ENCODE assay signal across 39 mouse cellular contexts in genomic region chr17:38082364-38082763, GRCm38 (mm10). TPM values are rescaled to one million over a fixed set of nuclear protein-coding genes. Genes with fewer than 3 reads are reported as not detected.
"Had no signal": no experiment of that assay in that cellular context is flagged by ENCODE, and none has a peak within 500 bp of the region (broad histone marks: within the 10 kb centered on the region; RNA-seq: fewer than 3 reads in every experiment).

No protein-coding gene starts in this region.

- ATAC-seq: forebrain, embryonic 13.5 days; forebrain, embryonic 14.5 days; forebrain, embryonic 15.5 days; forebrain, embryonic 16.5 days; forebrain, postnatal 0 days had no signal

- H3K4me2 ChIP-seq: embryonic facial prominence, embryonic 12.5 days; embryonic facial prominence, embryonic 13.5 days; embryonic facial prominence, embryonic 15.5 days; forebrain, embryonic 12.5 days; forebrain, embryonic 13.5 days; forebrain, embryonic 15.5 days had no signal

- H3K9ac ChIP-seq: embryonic facial prominence, embryonic 12.5 days; embryonic facial prominence, embryonic 13.5 days; embryonic facial prominence, embryonic 15.5 days; forebrain, embryonic 12.5 days; forebrain, embryonic 13.5 days; forebrain, embryonic 15.5 days; forebrain, postnatal 0 days had no signal

- H3K4me1 ChIP-seq: embryonic facial prominence, embryonic 10.5 days; embryonic facial prominence, embryonic 12.5 days; embryonic facial prominence, embryonic 13.5 days; embryonic facial prominence, embryonic 15.5 days; forebrain, embryonic 10.5 days; forebrain, embryonic 12.5 days; forebrain, embryonic 13.5 days; forebrain, embryonic 15.5 days had no signal

- H3K27ac ChIP-seq: embryonic facial prominence, embryonic 10.5 days; embryonic facial prominence, embryonic 12.5 days; embryonic facial prominence, embryonic 13.5 days; embryonic facial prominence, embryonic 15.5 days; forebrain, embryonic 10.5 days; forebrain, embryonic 12.5 days; forebrain, embryonic 13.5 days; forebrain, embryonic 15.5 days; gastrocnemius, adult 2 months had no signal

- DNase-seq: cerebellum, adult 2 months; cerebellum, adult 8-10 months; cerebellum, adult 9-10 months; cerebellum, adult 9-11 months; cerebellum, postnatal 10 days; cerebellum, postnatal 14 days; cerebellum, postnatal 25 days; cerebellum, postnatal 36 days; embryo, embryonic 11 days; forebrain, postnatal 0 days; gastrocnemius, adult 2 months; gastrocnemius, postnatal 10 days; gastrocnemius, postnatal 14 days; gastrocnemius, postnatal 25 days; gastrocnemius, postnatal 36 days; heart, adult 18-20 months had no signal

- H3K9me3 ChIP-seq: embryonic facial prominence, embryonic 13.5 days; embryonic facial prominence, embryonic 15.5 days; forebrain, embryonic 10.5 days; forebrain, embryonic 12.5 days had no signal

- H3K36me3 ChIP-seq: embryonic facial prominence, embryonic 10.5 days; embryonic facial prominence, embryonic 12.5 days; embryonic facial prominence, embryonic 13.5 days; embryonic facial prominence, embryonic 15.5 days; forebrain, embryonic 10.5 days; forebrain, embryonic 12.5 days; forebrain, embryonic 15.5 days had no signal

- H3K27me3 ChIP-seq: embryonic facial prominence, embryonic 12.5 days; embryonic facial prominence, embryonic 13.5 days; embryonic facial prominence, embryonic 15.5 days; forebrain, embryonic 12.5 days; forebrain, embryonic 13.5 days; forebrain, embryonic 15.5 days had no signal

- H3K4me3 ChIP-seq: embryonic facial prominence, embryonic 10.5 days; embryonic facial prominence, embryonic 12.5 days; embryonic facial prominence, embryonic 13.5 days; embryonic facial prominence, embryonic 15.5 days; erythroblast, embryonic 14.5 days; forebrain, embryonic 10.5 days; forebrain, embryonic 12.5 days; forebrain, embryonic 13.5 days; forebrain, embryonic 15.5 days; gastrocnemius, adult 2 months had no signal

RNA-seq across cellular contexts. Expression of gene Olfr131, which starts 6.1 kb away (rescaled TPM):
- total RNA-seq: common myeloid progenitor, adult 5-6 weeks; forebrain, postnatal 0 days; gastrocnemius, adult 18-20 months; gastrocnemius, adult 2 months; gastrocnemius, adult 8-10 months; gastrocnemius, postnatal 10 days; gastrocnemius, postnatal 14 days; gastrocnemius, postnatal 25 days; gastrocnemius, postnatal 36 days; gastrocnemius, postnatal 4 days; granulocyte monocyte progenitor cell, adult 5-6 weeks; heart, adult 18-20 months; heart, adult 8-10 months had no signal
- polyA plus RNA-seq: cerebellum, adult 2 months; cortical plate, adult 2 months; embryonic facial prominence, embryonic 10.5 days; embryonic facial prominence, embryonic 11.5 days; embryonic facial prominence, embryonic 12.5 days; embryonic facial prominence, embryonic 13.5 days; erythroblast, embryonic 14.5 days; forebrain, embryonic 10.5 days; forebrain, embryonic 11.5 days; forebrain, embryonic 12.5 days; forebrain, embryonic 13.5 days; forebrain, embryonic 14.5 days; forebrain, embryonic 15.5 days; forebrain, embryonic 16.5 days; forebrain, postnatal 0 days; gonadal fat pad, adult 2 months had no signal

RNA-seq across cellular contexts. Expression of gene Olfr130, which starts 18.6 kb away (rescaled TPM):
- total RNA-seq: common myeloid progenitor, adult 5-6 weeks; forebrain, postnatal 0 days; gastrocnemius, adult 18-20 months; gastrocnemius, adult 2 months; gastrocnemius, adult 8-10 months; gastrocnemius, postnatal 10 days; gastrocnemius, postnatal 14 days; gastrocnemius, postnatal 25 days; gastrocnemius, postnatal 36 days; gastrocnemius, postnatal 4 days; granulocyte monocyte progenitor cell, adult 5-6 weeks; heart, adult 18-20 months; heart, adult 8-10 months had no signal
- polyA plus RNA-seq: cerebellum, adult 2 months; cortical plate, adult 2 months; embryonic facial prominence, embryonic 10.5 days; embryonic facial prominence, embryonic 11.5 days; embryonic facial prominence, embryonic 12.5 days; embryonic facial prominence, embryonic 13.5 days; embryonic facial prominence, embryonic 14.5 days; embryonic facial prominence, embryonic 15.5 days; erythroblast, embryonic 14.5 days; forebrain, embryonic 10.5 days; forebrain, embryonic 11.5 days; forebrain, embryonic 12.5 days; forebrain, embryonic 13.5 days; forebrain, embryonic 14.5 days; forebrain, embryonic 15.5 days; forebrain, embryonic 16.5 days; forebrain, postnatal 0 days; frontal cortex, adult 2 months; gonadal fat pad, adult 2 months had no signal

RNA-seq across cellular contexts. Expression of gene Olfr129, which starts 22.5 kb away (rescaled TPM):
- total RNA-seq: common myeloid progenitor, adult 5-6 weeks; forebrain, postnatal 0 days; gastrocnemius, adult 18-20 months; gastrocnemius, adult 2 months; gastrocnemius, adult 8-10 months; gastrocnemius, postnatal 10 days; gastrocnemius, postnatal 14 days; gastrocnemius, postnatal 25 days; gastrocnemius, postnatal 36 days; gastrocnemius, postnatal 4 days; granulocyte monocyte progenitor cell, adult 5-6 weeks; heart, adult 18-20 months; heart, adult 8-10 months had no signal
- polyA plus RNA-seq: cerebellum, adult 2 months; cortical plate, adult 2 months; embryonic facial prominence, embryonic 10.5 days; embryonic facial prominence, embryonic 11.5 days; embryonic facial prominence, embryonic 12.5 days; embryonic facial prominence, embryonic 13.5 days; embryonic facial prominence, embryonic 14.5 days; embryonic facial prominence, embryonic 15.5 days; erythroblast, embryonic 14.5 days; forebrain, embryonic 10.5 days; forebrain, embryonic 11.5 days; forebrain, embryonic 13.5 days; forebrain, embryonic 14.5 days; forebrain, embryonic 15.5 days; forebrain, embryonic 16.5 days; forebrain, postnatal 0 days; gonadal fat pad, adult 2 months had no signal

RNA-seq across cellular contexts. Expression of gene Olfr132, which starts 52.0 kb away (rescaled TPM):
- total RNA-seq: common myeloid progenitor, adult 5-6 weeks; forebrain, postnatal 0 days; gastrocnemius, adult 18-20 months; gastrocnemius, adult 2 months; gastrocnemius, adult 8-10 months; gastrocnemius, postnatal 10 days; gastrocnemius, postnatal 14 days; gastrocnemius, postnatal 25 days; gastrocnemius, postnatal 36 days; gastrocnemius, postnatal 4 days; granulocyte monocyte progenitor cell, adult 5-6 weeks; heart, adult 18-20 months; heart, adult 8-10 months had no signal
- polyA plus RNA-seq: cerebellum, adult 2 months; cortical plate, adult 2 months; embryonic facial prominence, embryonic 10.5 days; embryonic facial prominence, embryonic 11.5 days; embryonic facial prominence, embryonic 12.5 days; embryonic facial prominence, embryonic 13.5 days; embryonic facial prominence, embryonic 14.5 days; embryonic facial prominence, embryonic 15.5 days; erythroblast, embryonic 14.5 days; forebrain, embryonic 10.5 days; forebrain, embryonic 11.5 days; forebrain, embryonic 12.5 days; forebrain, embryonic 13.5 days; forebrain, embryonic 14.5 days; forebrain, embryonic 15.5 days; forebrain, embryonic 16.5 days; forebrain, postnatal 0 days; frontal cortex, adult 2 months; gonadal fat pad, adult 2 months had no signal
